Mouse (Mus musculus) ES-Bruce4 (cell line): ENCODE results near the gene Vwa8.

ENCODE experiments used
- CTCF ChIP-seq: IDR thresholded peaks from one replicate; pipeline ENCODE4 v1.8.1; 2011; ENCODE audit warnings: low read depth, low read length
- EP300 ChIP-seq: IDR thresholded peaks from 2 replicates; pipeline ENCODE4 v1.6.1; 2011; ENCODE audit warnings: low read depth, low read length; ENCODE audit not compliant: insufficient read depth
- POLR2A ChIP-seq: IDR thresholded peaks from one replicate; pipeline ENCODE4 v1.8.1; 2011; ENCODE audit warnings: low read length; ENCODE audit not compliant: insufficient read depth

DNA sequence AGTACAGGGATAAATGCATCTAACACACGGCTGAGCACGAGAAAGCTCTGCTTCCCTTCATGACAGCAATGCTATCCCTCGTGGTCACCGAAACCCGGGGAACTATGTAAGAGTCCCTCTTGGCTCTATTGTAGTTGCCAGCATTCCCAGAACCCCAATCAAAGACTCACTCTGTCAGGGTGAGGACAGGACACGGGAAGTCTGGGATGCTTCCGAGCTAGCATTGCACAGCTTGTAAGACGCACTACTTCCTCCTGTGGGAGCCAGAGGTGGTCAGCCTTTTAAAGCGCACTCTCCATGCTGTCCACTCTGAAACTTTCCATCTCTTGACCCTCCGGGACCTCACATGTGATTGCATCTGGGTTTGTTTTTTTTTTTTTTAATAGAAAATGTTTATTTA lies 335.2 kb downstream of the Vwa8 start:
- TF ChIP-seq EP300, result no peak
- TF ChIP-seq CTCF, result no peak
- no peak for TF ChIP-seq POLR2A
